Mouse (Mus musculus) megakaryocyte progenitor cell, adult 5-6 weeks (primary cell): ENCODE results near the gene Pth2. TPM values are rescaled to one million over a fixed set of nuclear protein-coding genes. Genes with fewer than 3 reads are reported as not detected.

Experiments
- ATAC-seq: replicated peaks from 2 replicates; pipeline ENCODE4 v1.8.0; 2016; ENCODE audit warnings: mild to moderate bottlenecking, moderate TSS enrichment, inconsistent platforms; ENCODE audit not compliant: poor library complexity
- total RNA-seq, 2 experiments: library from RNA; stranded (forward) in 1 of 2; stranded (reverse) in 1 of 2; fragments of 157-497, 149-512 nt in 1 of 2; fragments of 200-1000 nt in 1 of 2; gene quantifications; 2 replicates each; pipeline versions ENCODE4 v1.2.3 to v1.2.4; 2015 to 2017

Gene Pth2
- total RNA-seq, 2 experiments from 2014 or later: not detected

DNA sequence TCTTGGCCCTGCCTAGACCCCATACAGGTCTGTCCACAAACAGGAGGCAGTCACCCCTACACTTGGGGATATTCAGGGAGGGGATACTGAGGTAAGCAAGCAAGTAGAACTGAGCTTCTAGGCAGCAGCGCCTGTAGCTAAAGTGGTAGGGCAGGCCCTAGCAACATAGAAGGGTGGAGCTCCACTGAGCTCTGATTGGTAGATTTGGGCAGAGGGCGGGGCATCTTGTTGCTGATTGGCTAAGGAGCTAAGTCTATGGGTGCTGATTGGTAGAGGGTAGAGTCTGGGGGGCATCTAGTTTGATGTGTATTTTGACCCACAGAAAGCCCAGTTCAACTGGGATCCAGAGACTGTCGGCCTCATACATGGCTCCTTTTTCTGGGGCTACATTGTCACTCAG, 11.3 kb upstream of the Pth2 start:
- ATAC-seq: peak; percentile 30; the same call in 1 of the 2 replicates

DNA sequence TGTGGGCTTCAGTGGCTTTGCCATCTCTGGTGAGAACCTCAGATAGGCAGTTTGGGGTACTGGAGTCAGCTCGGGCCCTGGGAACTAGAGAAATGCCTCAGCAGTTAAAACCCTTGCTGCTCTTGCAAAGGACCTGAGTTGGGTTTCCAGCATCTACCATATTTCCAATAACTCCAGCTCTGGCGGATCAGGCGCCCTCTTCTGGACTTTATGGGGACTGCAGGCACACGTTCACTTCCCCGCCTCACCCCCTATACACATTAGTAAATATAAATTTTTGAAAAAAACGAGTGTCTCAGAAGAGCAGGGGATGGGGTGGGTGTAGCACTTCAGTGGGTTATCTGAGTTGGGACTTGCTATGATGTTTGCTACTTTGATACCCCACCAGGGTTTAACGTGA, 7.8 kb upstream of the Pth2 start:
- ATAC-seq: peak; percentile 56

DNA sequence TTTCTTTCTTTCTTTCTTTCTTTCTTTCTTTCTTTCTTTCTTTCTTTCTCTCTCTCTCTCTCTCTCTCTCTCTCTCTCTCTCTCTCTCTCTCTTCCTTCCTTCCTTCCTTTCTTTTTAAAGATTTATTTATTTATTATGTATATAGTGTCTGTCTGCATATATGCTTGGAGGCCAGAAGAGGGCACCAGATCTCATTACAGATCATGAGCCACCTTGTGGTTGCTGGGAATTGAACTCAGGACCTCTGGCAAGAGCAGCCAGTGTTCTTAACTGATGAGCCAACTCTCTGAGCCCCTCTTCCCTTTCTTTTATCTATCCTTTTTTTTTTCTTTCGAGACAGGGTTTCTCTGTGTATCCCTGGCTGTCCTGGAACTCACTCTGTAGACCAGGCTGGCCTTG, 7.0 kb upstream of the Pth2 start:
- ATAC-seq: peak; percentile 50

DNA sequence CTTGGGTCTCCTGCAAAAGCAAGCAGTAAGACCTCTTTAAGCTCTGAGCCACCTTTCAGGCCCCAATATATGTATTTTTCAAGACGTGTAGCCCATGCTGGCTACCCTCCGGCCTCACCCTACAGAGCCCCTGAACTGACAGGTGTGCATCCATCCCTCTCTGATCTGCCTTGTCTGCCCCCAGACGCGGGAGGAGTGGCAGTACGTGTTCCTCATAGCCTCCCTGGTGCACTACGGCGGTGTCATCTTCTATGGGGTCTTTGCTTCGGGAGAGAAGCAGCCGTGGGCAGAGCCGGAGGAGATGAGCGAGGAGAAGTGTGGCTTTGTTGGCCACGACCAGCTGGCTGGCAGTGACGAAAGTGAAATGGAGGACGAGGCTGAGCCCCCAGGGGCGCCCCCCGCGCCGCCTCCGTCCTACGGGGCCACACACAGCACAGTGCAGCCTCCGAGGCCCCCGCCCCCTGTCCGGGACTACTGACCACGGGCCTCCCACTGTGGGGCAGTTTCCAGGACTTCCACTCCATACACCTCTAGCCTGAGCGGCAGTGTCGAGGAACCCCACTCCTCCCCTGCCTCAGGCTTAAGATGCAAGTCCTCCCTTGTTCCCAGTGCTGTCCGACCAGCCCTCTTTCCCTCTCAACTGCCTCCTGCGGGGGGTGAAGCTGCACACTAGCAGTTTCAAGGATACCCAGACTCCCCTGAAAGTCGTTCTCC, 6.1 kb upstream of the Pth2 start:
- ATAC-seq: no peak

DNA sequence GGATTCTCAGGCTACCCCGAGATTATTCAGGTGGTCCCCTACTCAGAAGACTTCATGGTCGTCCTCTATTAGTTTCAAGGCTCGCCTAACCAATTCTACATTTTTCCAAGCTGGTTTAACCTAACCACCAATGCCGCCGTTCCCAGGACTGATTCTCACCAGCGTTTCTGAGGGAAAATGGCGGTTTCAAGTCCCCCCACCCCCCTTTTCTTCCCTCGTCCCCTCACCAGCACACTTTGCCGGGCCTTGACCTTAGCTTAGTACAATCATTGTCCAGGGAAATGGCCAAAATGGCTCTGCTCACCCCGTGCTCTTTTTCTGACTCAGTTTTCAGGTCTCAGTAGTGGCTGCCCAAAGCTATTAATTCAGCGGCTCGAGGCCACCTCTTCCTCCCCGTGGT, 5.4 kb upstream of the Pth2 start:
- ATAC-seq: no peak

DNA sequence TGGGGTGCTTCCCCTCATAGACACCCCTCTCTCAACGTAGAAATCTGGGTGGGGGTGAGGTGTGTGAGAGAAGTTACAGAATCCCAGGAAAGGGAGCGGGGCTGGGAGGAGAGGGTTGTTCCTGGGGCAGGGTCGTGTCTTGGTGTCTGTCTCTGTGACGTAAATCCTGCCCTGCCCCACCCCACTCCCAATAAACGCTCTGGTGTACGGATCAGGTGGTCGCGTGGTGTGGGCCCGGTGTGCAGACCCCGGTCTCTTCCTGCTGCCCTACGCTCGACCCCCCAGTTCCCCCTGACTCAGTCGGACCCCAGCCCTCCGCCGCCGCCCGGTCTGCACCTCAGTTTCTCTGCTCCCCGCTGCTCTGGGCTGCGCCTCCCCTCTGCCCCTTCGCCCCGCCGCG, 4.9 kb upstream of the Pth2 start:
- ATAC-seq: no peak

DNA sequence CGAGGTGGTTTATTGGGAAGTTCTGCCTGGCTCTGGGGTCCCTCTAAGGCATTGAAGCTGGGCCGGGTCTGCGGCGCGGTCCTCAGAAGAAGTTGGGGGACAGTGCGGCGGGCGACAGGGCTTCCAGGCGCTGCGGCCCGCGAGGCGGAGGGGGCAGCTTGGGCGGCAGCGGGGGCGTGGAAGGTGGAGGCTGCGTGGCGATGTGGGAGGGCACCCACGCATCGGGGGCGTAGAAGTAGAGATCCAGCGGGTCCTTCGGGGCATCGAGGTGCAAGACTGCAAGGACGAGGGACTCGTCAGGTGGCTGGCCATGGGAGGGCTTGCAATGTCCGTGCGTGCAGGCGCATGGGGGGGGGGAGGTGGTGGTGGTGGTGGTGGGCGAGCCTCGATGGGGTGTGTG, 4.4 kb upstream of the Pth2 start:
- ATAC-seq: no peak

DNA sequence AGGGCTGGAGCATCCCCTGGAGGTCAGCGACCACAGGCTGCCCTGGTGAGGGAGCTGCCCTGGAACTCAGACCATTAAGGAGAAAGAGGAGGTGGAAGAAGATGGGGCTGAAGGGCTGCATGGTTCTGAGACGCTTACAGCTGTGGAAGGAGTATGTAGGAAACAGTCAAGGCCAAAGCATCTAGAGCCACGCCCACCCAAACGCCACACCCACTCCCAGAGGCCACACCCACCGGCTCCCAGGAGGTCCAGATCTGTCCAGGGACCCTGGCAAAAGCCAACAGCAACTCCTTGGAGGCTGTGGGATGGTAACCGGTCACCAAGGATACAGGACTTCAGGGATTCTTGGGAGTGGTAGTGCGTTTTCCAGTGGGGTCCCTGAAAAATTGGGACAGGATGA, 2.2 kb upstream of the Pth2 start:
- no peak for ATAC-seq

DNA sequence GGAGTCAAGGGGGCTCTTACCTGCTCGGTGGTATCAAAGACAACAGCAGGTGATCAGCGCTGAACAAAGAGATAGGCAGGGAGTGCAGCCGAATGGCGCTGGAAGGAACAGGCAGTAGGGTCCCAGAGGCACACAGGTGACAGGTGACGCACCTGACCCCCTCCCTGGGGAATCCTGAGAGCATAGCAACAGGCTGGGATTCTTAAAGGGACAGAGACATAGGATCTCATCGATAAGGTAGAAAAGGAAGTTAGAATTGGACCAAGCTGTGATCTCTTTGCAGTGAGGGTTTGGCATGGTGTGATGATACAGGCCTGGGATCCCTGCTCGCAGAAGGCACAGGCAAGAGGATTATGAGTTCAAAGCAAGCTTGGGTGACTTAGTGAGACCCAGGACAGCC, 1.3 kb upstream of the Pth2 start, which contains the start of gene Gfy:
Gene Gfy, minus strand, starts transcription at position 101 of the 400 bp plus-strand sequence.
- no peak for ATAC-seq

DNA sequence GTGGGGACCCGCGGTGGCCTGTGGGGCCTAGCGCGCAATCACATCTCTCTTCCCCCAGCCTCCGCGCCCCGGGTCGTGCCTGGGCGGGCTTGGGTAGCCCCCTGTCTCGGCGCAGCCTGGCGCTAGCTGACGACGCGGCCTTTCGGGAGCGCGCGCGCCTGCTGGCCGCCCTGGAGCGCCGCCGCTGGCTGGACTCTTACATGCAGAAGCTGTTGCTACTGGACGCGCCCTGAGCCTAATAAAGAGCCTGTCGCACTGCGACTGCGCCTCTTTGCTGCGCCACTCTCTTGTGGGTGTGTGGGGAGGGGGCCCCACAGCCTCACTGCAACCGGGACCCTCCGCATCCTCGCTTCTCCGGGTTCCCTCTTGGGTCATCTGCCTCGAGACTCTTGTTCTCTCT, 745 bp downstream of the Pth2 start:
- peak; percentile 20 for ATAC-seq

DNA sequence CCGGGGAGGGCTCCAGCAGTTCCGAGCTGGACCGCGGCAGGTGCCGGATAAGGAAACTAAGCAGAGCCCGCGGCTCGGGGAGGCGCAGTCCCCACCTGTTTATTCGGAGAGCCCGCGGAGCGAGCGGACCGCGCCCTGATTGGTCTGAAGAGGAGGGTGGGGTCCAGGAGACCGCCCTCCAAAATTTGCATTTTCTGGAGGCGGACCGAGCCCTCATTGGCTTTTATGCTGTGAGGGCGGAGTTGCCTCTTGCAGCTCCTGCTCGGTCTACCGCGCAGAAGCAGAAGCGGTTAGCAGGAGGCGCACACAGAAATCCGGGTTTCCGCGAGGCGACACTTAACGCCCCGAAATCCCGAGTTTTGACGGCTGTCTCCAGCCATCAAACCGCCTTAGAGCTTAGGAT, 1.4 kb downstream of the Pth2 start:
- ATAC-seq: peak; percentile 96

DNA sequence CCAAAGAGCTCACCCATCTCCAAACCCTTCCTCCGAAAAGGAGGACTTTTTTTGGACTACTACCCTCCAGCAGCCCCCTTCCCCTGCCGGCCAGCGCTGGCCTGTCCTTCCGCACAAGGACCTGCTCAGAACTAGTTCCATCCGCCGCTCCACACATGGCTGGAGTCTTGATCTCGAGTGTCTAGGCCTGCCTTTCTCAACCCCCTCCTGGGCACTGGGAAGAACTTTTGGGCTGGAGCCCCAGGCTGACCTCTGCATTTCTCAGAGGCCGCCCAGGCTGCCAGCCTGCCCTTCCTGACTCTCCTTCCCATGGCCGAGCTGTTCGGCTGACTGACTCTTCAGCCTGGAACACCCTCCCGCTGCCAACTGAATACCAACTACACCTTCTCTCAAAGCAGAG, 1.8 kb downstream of the Pth2 start:
- 0 out of 2 replicates have a peak, but pooled peaks have one; percentile 2 for ATAC-seq

DNA sequence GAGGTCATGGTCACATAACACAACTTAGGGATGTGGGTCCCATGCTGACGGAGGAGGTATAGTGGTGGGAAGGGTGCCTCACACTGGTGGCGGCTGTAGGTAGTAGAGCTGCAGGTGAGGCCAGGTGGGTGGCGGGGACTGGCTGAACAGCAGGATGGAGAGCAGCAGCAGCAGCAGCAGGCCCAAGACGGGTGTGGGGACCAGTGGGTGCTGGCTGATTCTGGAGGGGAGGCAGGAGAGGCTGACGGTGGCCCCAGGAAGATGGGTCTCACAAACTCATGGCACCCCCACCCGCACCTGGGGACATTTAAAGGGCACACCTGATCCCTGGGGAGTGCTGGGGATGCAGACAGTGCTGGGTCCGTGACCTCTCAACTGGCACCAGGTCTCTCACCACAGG, 2.9 kb downstream of the Pth2 start:
- no peak for ATAC-seq

DNA sequence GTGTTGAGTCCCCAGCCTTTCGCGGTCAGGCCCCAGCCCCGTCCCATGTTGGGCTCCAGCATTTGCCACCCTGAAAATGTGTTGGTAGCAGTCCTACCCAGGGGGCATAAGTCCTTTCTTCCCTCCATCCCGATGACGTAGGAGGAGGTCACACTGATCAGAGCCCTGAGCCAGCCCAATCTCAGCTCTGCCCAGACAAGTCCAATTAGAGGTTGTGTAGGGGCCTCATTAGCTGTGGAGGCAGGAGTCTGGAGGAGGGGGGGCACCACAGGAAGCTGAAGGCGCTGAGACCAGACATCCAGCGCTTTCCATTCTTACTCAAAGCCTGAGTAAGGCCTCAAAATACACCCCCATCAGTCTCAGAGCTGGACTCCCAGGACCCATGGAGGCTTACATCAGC, 5.1 kb downstream of the Pth2 start:
- no peak for ATAC-seq

DNA sequence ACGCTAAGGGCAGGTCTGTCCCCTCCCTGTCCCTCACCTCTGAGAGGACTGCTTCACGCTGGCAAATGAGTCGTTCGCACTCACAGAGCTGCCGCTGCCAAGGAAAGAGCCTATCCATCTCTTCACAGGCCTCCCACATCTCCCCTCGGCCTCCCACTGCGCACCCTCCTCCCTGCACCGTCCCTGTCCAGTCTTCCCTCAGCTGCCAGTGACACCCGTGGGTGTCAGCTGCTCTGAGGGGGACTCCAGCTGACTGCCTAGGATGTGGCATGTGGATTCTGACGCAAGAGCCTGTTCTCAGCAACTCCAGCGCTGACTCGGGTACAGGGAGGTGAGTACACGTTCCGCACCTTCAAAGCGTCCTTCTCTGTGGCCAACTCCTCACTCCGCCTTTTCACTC, 8.8 kb downstream of the Pth2 start:
- no peak for ATAC-seq

DNA sequence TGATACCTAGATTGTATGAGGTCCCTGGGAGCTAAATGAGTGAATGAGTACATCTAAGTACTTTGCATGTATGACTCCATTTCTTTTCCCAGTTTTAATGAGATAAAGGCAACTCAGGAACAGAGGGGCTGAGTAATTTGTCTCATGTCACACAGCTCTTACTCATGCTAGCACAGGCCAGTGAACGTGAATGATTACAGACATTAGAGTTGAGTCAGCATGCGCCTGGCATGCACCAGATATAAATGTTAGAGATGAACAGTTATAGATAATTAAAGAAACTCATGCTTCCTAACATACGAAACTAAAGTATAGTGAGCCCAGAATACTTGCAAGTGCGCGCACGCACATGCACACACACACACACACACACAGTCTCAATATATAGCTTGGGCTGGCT, 9.4 kb downstream of the Pth2 start:
- ATAC-seq: peak; percentile 34

DNA sequence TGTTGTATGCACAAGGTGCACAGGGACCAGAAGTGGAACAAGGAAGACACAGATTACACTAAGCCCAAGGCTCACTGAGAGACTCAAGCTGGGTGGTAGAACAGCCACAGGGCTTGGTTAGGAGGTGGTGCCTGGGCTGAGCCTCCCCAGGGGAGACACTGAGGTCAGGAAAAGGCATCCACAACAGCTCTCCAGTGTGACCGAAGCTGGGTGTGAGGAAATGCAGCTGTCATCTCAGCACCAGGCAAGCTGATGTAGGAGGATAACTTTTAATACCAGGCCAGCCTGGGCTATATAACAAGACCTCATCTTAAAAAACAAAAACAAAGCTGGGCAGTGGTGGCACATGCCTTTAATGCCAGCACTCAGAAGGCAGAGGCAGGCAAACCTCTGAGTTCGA, 10.4 kb downstream of the Pth2 start:
- ATAC-seq: no peak

DNA sequence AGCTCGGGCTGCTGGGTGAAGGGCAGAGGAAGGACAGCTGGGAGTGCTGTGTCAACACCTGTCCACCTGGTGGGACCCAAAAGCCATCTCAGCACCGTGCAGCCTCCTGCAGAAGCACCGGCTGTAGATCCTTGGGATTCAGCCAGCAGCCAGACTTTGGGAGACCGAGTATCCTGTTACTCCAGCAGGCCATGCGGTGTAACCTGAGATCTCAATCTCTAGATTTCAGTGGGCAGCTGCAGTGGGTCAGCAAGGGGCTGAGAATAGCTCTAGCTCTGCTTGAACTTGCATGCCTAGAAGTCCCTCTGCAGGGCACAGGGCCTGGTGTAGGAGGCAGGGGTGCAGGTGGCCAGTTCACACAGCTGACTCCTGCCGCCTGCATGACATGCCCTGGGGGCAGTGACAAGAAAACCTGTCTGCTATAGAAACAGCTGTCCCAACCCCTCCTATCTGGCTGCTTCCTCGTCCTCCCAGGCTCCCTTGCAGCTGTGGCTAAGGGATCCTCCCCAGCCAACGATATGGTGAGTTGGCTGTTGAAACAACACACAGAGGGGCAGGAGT, 11.1 kb downstream of the Pth2 start:
- ATAC-seq: peak; percentile 45

DNA sequence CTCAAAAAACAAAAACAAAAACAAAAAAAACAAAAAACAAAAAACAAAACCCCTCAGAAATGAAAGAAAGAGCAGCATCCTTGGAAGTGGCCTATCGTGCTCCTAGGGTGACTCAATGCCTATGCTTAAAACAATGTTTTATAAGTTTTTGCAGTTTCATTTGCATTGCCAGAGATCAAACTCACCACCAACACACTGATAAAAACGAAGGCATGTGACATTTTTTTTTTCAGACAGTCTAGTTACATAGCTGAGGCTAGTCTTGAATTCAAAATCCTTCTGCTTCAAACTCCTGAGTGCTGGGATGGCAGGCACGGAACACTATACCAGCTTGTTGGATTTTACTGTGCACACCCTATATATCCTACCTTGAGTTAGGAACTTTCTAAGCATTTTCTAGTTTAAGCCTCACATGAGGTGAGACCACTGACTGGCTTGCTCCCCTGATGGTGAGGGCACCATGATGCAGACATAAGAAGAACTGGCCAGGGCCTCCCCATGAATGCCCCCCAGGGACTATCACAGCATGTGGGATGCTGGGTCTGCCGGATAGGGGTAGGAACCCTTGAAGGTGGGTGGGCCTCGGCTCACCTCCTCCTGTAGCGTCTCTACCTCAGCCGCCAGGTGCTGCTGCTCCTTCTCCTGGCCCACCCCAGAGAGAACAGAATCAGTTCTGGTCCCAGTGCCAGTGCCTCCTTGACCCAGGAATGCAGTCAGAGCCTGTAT, 12.0 kb downstream of the Pth2 start:
- ATAC-seq: no peak

DNA sequence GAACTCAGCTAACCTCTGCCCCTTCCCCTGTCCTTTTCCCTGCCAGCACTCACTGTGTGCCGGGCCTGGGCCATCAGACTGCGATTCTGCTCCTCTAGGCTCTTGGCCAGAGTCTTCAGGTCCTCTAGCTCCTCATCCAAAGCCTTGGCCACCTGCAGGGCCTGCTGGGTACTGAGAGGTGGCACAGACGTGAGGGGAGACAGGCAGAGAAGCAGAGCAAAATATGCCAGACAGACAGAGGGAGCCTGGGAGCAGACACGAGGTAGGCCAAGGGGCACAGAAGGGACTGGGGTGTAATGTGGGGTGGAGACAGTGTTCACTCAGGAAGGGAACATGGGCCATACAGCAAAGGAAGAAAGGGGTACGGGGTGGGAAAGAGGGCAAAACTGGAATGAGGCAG, 12.6 kb downstream of the Pth2 start:
- no peak for ATAC-seq

DNA sequence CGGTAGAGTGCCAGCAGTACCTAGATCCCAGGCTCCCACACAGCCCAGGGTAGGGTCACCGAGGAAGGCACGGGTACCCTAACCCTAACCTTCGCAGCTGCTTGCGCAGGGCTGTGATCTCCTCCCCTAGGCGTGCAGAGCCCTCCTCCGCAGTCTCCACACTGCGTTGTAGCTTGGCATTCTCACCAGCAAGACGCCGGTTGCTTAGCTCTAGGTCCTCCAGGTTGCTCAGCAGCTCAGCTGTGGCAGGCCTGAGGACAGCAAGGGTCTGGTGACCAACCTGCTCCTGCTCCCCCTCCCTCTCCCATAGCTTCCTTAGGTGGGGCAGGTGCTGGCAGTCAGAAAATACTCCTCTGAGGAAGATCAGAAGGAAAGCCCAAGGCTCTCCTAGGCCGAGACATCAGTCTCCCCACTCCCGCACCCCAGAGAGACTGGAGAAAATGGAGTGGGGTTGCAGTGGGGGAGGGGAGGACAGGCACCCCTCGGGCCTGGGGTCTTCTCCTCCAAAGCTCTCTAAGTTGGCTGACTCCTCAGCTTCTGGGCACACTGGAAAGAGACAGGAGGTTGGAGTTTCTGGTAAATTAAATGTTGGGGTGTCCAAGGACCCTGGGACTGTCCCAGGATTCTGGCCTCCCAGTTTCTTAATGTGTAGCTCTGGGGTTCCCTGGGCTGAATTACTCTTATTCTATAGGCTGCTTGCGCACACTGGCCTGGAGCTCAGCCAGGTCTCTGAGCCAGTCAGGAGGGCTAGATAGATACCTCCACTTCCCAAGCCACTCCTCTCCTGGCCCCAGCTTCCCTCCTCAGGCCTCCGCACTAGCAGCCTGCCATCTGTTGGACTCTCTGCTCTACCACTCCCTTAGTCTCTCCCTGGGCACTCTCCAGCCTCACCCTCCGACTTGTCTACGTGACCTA, 13.3 kb downstream of the Pth2 start:
- peak; percentile 47 for ATAC-seq
